Mouse (Mus musculus): ENCODE results near the gene Sfxn2.

- TF ChIP-seq CTCF (IDR thresholded peaks at IDR 0.05) (peak; percentile 92), EP300 (IDR thresholded peaks at IDR 0.05) (no peak)
Observed at GRCm38 (mm10) chr19:46562132-46562531, 11.0 kb upstream of the Sfxn2 start.

Measured in lung, postnatal 0 days (tissue).